Mouse (Mus musculus): ENCODE measurements at regions not wholly inside any gene's neighbourhood (a gene's known extent, or its start where the extent isn't known, plus 50 kb on each side); places are given as distances from the start of the nearest gene placed in this dataset.
A peak's percentile ranks its signal among the peaks of the same experiment; 100 is the strongest.

GRCm38 (mm10) chr16:62981821-62982220, 127.7 kb downstream of the Pros1 start:
- peak; percentile 26 to 41 for DNase-seq

- no peak for DNase-seq
Measured at GRCm38 (mm10) chr16:62982558-62982957, 128.5 kb downstream of the Pros1 start.

GRCm38 (mm10) chr16:62995555-62995954, 141.4 kb downstream of the Pros1 start:
- DNase-seq: no peak

GRCm38 (mm10) chr16:63011151-63011734, 157.1 kb downstream of the Pros1 start:
- DNase-seq: no peak

- peak; percentile 46 to 64 for DNase-seq
Measured at GRCm38 (mm10) chr16:63014453-63014852, 160.3 kb downstream of the Pros1 start.

- peak; percentile 76 to 85 for DNase-seq
Measured at GRCm38 (mm10) chr16:63016144-63016543, 162.0 kb downstream of the Pros1 start.

- no peak for DNase-seq
Measured at GRCm38 (mm10) chr16:63016658-63017057, 162.6 kb downstream of the Pros1 start.

- no peak for DNase-seq
Measured at GRCm38 (mm10) chr16:63030399-63030798, 176.3 kb downstream of the Pros1 start.

GRCm38 (mm10) chr16:63031035-63031434, 176.9 kb downstream of the Pros1 start:
- DNase-seq: no peak

GRCm38 (mm10) chr16:63031802-63032201, 177.7 kb downstream of the Pros1 start:
- DNase-seq: peak in 1 of 2 experiments; percentile 16

- DNase-seq: no peak
Measured at GRCm38 (mm10) chr16:63049100-63049499, 195.0 kb downstream of the Pros1 start.

- DNase-seq: no peak
Measured at GRCm38 (mm10) chr16:63062883-63063282, 208.8 kb downstream of the Pros1 start.

- DNase-seq: no peak
Measured at GRCm38 (mm10) chr16:63069987-63070386, 215.9 kb downstream of the Pros1 start.

GRCm38 (mm10) chr16:63075814-63076213, 221.7 kb downstream of the Pros1 start:
- no peak for DNase-seq

GRCm38 (mm10) chr16:63081383-63081782, 227.3 kb downstream of the Pros1 start:
- DNase-seq: peak; percentile 67 to 80

GRCm38 (mm10) chr16:63083256-63083655, 229.1 kb downstream of the Pros1 start:
- peak; percentile 44 to 45 for DNase-seq

GRCm38 (mm10) chr16:63084021-63084756, 230.1 kb downstream of the Pros1 start:
- peak; percentile 34 to 46 for DNase-seq

- peak; percentile 81 to 90 for DNase-seq
Measured at GRCm38 (mm10) chr16:63086086-63086796, 232.1 kb downstream of the Pros1 start.

- peak; percentile 81 to 87 for DNase-seq
Measured at GRCm38 (mm10) chr16:63091471-63092300, 237.6 kb downstream of the Pros1 start.

- DNase-seq: peak; percentile 81 to 88
Measured at GRCm38 (mm10) chr16:63094126-63094840, 240.2 kb downstream of the Pros1 start.

- DNase-seq: no peak
Measured at GRCm38 (mm10) chr16:63102362-63102761, 248.3 kb downstream of the Pros1 start.

GRCm38 (mm10) chr16:63102930-63103329, 248.8 kb downstream of the Pros1 start:
- DNase-seq: no peak

Measured in cerebellum, postnatal 10 days (tissue).